Mouse (Mus musculus) spleen, adult 18-20 months (tissue): ENCODE data around the gene Foxe1.

Experiments used
- DNase-seq, 2 experiments: peaks; one replicate each; pipeline ENCODE4 v3.0.0; 2022; ENCODE audit warnings: mixed read lengths in 2 of 2

Foxe1 gene

DNA sequence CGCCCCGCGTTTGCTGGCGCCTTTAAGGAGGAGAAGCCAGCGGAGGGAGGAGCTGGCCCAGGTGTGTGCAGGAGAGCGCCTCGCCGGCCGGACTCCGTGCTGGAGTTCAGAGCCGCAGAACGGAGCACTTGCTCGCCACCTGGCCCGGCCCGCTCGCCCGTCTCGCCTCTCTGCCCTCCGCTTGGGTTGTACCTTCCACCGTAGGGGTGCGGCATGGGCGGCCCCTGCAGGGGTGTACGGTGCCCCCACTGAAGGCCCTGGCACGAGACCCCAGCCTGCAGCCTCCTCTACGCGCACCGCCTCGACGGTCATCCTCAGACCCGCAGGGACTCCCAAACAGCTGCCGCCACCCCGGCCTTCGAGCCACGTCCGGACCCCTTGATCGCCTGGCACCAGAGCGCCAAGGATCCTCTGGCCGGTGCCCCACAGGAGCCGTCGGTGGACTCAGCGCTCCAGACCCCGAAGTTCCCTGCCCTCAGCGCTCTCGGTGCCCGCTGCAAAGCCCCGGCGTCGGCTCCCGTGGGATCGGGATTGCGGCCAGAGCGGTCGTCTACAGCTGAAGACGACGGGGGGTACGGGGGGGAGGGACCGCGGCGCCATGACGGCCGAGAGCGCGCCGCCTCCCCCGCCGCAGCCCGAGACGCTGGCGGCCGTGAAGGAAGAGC, at the start of gene Foxe1:
Foxe1 (plus strand) TSS at position 14 of the 665 bp plus-strand sequence.
- DNase-seq, result no peak

DNA sequence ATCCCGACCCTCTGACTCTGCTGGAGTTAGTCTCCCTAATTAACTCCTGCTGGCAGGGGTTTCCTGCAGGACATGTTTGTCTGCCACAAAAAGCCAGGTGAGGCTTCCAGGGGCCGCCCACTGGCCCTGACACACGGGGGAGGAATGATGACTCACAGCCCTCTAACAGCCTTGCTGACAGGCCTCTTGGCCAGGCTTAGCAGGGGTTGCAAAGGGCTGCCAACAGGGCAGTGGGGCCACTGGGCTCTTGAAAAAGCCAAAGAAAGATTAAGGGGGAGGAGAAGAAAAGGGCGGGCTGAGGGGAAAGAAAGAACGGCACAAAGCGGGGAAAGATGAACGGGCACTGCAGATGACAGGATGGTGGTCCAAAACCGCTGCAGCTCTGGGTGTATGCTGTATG, 39.3 kb upstream of the Foxe1 start:
- DNase-seq, result peak; percentile 21 to 29

DNA sequence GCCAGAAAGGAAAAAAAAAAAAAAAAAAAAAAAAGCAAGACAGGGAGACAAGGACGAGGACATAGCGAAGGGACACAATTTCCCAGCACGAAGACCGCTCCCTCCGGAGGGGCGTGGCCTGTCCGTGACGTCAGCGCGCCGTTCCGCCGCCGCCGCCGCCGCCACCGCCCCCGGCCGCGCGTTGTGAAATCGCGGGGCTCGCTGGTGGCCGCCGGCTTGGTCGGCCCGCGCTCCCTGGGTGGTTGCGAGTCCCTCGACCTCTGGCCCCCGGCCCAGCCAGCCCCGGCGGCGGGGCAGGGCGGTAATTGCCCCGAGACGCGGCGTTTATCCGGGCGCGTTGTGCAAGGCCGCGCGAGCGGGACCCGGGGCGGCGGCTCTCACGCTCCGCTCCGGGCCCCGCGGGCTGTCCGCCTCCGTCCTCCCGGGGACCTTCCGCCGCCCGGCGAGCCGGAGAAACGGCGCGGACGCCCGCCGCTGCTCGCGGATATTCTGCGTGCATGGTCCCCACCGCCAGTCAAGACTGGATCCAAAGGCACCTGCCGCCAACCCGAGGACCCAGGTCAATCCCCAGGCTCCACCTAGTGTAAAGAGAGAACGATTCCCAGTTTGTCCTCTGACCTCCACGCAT, 38.5 kb upstream of the Foxe1 start:
- peak; percentile 57 to 82 for DNase-seq

DNA sequence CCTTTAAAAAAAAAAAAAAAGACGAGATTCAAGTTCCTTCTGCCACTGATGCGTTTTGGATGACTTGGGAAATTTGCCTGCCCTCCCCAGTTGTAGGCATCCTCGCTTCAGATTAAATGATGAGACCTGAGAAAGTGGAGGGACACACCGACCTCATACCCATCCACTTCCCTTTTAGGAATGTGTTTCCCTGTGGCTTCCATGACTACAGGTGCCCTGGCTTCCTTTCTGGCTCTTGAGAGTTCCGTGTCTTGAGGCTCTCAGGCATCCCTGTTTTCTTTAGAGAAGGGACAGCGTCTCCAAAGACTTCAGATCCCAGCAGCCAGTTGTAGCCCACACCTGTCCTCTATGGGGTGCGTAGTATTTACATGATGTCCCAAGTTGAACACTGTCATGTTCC, 38.0 kb upstream of the Foxe1 start:
- DNase-seq, result no peak

DNA sequence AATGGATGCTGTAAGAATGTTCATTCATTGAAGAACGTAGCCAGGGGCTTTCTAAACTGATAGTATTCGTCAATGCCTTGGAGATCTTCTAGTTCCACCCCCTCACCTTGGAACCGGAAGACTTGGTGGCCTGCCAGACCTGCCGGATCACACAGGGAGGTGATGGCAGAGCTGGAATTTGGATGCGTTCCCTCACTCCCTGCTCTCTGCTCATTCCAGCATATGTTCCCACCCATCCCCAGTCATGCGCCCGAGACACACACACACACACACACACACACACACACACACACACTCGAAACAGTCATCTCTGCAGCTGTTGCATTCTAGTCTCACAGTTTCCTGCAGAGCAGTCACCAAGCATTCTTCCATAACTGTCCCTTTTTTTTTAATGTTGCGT, 36.1 kb upstream of the Foxe1 start:
- no peak for DNase-seq

DNA sequence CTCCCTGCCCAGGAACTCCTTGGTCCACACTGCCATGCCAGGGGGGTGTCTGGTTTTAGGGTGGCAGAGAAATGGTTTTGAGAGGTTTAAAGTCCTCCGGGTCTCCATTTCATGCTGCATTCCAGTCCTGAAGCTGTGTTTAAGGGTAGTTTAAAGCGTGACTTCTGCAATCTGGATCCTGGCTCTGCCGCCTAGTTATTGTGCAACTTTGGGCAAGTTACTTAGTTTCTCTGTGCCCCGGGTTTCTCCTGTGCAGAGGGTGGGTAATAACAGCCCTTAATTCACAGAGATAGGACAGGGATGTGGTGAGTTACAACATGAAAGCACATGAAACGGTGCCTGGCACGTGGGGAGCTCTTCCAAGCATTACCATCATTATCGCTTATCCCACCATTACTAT, 35.5 kb upstream of the Foxe1 start:
- no peak for DNase-seq

DNA sequence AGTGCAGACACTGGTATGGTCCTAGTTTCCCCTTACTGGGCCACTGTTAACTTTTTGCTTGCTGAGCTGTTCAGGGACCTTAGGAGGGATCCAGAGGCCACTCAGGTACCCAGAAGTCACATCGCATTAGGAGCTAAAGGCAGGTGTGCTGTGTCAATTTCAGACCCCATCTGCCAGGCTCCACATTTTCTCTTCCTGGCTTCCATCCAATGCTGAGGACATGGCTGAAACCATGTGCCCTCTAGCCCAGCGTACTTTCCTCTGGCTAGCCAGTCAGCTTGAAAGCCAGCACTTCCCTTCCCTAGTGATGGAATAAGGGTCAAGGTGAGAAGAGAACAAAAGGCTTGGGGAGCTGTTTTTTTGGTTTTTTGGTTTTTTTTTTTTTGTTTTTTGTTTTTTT, 31.8 kb upstream of the Foxe1 start:
- DNase-seq, result no peak

DNA sequence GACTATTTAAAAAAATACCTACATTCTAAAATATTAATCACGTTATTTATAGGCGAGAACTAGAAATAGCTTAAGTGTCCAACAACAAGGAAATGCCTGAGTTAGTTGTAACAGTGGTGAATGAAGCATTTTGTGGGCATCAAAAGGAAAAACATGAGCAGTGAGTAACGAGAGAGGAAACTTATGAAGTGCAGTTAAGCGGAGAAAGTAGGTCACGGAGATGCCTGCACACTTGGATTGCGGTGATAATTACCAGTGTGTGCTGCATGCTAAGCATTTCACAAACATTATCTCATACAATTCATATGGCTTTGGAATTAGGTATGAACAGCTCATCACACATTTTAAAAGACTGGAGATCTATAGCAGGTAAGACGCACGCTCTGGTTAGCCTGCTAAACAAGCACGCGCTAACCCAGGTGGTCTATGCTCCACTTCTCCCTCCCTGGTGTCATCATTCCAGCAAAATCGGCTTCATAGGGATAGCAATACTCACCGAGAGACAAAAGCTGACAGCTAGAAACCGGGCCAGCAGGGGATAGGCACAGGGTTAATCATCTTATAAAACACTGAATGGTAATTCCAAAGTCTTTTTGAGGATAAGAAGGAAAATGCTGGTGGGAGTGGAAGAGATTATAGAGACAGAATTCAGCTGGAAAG, 21.5 kb upstream of the Foxe1 start:
- DNase-seq, result no peak

DNA sequence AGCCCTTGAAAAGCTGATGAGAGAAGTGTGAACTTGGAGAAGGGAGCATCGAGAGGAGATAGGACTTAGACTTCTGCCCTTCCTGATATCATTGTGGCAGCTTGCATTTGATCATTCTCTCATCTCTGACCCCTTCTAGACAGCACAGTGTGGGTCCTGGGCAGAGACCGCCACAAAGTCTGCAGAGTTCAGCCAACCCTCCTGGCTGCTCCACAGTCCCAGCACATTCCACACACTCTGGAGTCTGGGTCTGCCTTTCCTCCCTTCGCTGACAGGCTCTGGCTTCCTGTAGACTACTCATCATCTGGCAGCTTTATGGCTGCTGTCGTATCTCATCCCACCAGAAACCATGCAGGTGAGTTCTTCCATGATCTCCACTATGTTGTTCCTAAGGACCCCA, 20.7 kb upstream of the Foxe1 start:
- DNase-seq, result no peak

DNA sequence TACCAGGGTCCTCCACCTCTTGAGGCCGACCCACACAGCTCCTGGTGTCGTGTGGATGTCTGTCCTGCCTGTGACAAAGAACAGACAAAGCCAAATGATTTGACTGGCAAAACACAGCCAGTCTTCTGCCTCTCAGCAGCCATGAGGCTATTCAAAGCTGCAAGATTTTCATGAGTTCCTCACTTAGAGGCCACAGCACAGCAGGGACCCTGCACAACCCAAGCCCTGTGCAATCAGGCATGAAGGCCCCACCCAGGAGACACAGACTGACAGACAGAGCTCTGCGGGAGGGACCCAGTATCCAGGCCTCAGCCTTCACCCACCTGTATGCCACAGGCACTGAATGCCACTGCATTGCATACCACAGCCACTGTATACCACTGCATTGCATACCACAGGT, 14.5 kb upstream of the Foxe1 start:
- DNase-seq, result no peak

DNA sequence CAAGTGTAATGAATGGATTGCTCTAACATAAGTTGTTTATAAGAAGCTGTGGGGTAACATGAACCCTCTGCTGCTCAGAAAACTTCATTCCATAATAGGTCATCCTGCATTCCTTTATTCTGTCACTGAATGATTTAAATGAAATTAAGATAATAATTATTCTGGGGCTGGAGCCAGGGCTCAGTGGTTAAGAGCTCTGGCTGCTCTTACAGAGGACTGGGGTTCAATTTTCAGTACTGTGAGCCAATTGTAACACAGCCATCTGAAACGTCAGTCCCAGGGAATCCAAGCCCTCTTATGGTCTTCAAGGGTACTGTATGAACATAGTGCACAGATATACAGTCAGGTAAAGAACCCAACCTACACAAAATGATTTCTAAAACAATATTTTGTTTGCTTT, 7.6 kb upstream of the Foxe1 start:
- DNase-seq, result no peak

DNA sequence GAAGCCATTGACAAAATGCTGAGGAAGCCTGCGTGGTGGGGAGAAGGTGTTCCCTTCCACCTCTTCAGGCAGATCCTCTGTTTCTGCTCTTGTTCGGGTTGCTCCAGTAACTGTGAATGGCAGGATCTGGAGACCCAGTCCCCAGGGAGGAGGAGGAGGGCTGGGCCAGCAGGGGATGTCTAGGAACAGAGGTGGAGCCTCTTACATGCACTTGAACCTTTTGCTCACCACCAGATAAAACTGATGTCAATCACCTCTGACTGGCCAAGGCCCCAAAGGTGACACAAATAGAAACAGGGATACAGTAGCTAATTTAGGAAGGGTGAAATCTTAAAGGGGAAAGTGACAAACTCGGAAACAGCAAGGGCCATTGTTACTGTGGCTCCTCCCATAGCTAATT, 5.4 kb upstream of the Foxe1 start:
- DNase-seq, result no peak

DNA sequence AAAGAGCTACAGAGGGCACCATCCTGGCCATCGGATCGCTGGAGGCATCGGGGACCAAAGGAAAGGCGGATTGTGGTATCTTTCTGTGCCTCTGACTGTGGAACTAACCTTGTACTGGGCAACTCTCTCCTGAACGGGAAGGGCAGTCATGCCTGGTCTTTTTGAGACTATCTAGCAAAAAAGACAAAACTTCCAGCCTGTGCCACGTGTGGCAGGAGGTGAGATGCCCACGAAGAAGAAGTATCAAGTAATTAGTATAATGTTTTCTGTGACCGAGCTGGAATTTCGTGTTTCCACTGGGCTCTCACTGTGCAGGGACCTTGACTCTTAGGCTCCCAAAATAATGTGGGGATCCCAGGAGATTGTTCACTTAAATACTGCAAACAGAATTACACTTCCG, 4.4 kb upstream of the Foxe1 start:
- no peak for DNase-seq

DNA sequence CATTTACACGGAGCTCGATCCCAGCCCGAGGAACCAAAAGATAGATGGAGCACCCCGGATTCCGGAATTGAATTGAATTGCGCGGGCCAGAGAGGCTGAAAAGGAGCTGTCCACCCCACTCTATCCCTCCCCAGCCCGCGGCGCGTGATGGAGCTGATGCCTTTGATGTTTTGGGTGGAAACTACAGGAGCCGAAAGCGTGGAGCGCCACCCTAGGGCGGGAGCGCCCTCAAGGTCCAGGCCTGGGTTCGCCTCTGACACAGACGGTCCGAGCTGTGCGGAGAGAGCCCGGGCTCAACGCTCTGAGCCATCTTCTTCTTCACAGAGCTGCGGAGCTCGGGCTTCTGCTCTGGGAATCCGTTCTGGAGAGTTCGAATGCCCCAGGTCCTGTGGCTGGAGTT, 3.8 kb upstream of the Foxe1 start:
- no peak for DNase-seq

DNA sequence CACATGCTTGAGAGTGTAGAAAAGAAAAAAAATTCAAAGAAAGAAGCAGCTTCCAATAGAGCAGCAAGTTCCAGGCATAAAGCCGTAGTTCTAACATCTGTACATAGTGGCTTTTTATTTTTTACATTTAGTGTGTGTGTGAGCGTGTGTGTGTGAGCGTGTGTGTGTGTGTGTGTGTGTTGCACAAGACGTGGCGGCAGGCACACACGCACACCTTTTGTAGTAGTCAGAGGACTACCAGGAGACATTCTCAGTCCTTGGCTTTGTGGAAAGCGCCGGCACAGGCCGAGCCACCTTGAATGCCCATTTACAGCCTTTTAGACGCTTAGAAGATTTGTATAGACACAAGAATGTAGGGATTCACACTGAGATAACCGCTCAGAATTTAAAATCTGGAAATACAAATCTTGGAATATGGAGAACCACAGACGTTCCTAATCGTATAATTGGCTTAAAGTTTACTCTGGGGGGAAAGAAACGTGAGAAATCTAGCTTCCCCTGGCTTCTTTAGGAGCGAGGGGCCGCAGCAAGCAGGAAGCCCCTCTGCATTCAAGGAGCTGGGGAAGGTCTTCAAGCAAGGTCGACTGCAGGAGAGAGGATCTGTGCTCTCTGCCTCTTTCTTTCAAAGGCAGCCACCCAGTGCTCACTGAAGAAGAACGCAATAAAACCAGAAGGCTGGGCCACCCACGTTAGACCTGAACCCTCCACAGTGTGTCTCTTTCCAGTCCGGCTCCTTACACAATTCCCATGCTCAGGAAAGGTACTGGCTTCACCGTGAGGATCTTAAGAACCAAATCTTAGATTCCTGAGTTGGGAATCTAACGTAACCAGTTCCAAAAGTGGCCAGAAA, 1.4 kb upstream of the Foxe1 start:
- no peak for DNase-seq

DNA sequence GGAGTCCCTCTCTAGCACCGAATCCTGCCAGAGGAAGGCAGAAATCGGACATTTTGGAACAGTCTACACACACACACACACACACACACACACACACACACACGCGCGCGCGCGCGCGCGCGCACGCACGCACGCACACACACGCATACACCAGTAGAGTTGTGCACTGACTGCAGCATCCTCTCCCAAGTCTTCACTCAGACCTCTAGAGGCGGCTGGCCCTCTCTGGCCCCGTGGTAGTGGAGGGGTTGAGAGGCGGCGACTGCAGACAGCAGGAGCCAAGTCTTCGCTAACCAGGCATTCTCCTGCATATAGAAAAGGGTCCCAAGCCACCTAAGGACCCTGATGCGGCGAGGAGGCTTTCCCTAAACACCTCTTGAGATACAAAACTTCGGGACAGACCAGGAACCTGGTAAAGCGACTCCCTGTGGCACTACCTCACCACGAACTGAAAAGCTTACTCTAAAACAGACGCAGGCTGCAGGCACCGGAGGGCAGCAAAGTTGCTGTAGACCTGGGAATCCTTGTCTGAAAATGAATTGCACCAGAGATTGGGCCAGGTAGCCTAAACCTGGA, 610 bp upstream of the Foxe1 start:
- DNase-seq, result no peak

DNA sequence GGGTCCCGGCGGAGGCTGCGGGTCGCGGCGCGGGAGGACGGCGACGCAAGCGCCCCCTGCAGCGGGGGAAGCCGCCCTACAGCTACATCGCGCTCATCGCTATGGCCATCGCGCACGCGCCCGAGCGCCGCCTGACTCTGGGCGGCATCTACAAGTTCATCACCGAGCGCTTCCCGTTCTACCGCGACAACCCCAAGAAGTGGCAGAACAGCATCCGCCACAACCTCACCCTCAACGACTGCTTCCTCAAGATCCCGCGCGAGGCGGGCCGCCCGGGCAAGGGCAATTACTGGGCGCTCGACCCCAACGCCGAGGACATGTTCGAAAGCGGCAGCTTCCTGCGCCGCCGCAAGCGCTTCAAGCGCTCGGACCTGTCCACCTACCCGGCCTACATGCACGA, 879 bp downstream of the Foxe1 start:
- DNase-seq, result peak in 1 of 2 experiments; percentile 15

DNA sequence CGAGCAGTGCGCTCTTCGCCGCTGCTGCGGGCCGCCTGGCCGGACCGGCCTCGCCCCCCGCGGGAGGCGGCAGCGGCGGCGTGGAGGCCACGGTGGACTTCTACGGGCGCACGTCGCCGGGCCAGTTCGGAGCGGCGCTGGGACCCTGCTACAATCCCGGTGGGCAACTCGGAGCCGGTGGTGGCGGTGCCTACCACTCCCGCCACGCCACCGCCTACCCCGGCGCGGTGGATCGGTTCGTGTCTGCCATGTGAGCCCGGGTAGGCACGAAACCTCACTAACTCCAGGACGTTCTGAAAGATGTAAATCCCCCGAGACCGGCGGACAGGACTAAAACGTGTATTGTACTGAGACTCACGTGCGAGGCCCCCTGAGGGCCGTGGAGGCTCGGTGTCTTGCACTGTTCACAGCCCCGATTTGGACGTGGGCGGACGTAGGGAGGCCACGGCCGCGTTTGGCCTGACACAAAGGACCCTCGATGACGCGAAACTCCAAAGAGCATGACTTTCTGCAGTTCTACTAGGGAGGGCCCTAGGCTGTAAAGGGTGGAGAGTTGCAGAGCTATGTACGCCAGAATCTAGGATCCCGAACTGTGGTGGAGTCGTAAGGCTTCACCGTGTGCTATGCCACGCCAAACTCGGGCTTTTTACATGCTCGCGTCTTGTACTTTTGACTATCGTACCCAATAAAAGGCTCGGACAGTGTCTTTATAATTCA, 1.8 kb downstream of the Foxe1 start:
- no peak for DNase-seq

DNA sequence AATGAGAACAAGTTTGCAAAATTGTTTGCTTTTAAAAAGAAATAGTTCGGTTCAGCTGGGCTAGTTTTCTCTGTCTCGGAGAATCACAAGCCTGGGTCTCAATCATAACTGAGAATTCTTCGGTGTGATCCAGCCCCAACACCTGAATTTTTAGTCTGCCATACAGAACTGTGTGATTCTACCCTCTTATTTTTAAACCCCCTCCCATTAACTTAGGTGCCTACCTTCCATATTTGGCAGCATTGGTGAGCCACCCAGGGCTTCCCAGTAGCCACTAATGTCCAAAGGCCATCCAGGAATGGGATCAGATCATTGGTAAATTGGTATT, 2.3 kb downstream of the Foxe1 start:
- DNase-seq, result no peak

DNA sequence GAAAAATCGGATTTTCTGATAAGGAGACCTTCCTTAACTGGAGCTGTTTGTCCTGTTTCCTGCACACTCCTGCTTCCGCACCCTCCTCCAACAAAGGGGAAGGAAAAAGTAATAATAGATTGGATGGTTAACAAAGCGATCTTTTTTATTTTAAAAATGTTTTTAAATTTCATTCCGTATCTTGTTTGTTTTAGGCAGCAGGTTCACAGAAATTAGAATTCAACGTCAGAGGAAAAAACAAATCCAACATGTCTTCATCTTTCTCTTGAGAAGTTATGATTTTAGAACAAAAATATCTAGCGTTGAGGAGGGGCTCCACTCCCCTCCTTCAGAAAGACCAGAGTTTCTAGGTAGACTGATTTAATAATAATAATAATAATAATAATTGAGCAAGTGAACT, 2.8 kb downstream of the Foxe1 start:
- DNase-seq, result no peak

DNA sequence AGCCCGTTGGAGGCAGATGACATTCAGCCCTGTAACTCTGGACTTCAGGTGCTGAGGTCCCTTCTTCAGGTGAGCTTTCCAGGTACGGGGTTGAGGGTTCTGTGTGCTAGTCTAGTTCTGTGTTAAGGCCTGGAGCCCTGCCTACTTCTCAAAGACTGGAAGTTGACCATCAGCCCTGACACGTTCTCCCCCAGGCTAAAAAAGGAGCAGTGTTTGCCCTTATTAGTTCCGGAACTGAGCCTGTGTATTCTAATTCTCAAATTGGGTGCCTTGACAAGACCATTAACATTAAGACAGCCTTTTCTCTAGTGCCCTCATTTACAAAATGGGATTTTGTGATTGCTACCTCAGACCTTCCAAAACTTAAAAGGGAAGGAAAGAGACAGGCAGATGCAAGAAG, 3.7 kb downstream of the Foxe1 start:
- DNase-seq, result no peak
